Mouse (Mus musculus) kidney, postnatal 4 days (tissue): ENCODE results near the gene Nfkbid.
A peak's percentile ranks its signal among the peaks of the same experiment; 100 is the strongest.

Experiments used
- DNase-seq, 2 experiments: peaks; one replicate each; pipeline ENCODE4 v3.0.0; 2021; ENCODE audit warnings: mixed read lengths in 2 of 2

The Nfkbid gene

GRCm38 (mm10) chr7:30421175-30421889 is at the start of gene Nfkbid:
Gene Nfkbid (plus strand): TSS chr7:30421732.
- peak; percentile 69 to 77 for DNase-seq

GRCm38 (mm10) chr7:30373501-30373962 is 48.0 kb upstream of the Nfkbid start:
- peak; percentile 90 to 95 for DNase-seq

GRCm38 (mm10) chr7:30380061-30380460 is 41.5 kb upstream of the Nfkbid start:
- no peak for DNase-seq

- DNase-seq, result no peak
Measured at GRCm38 (mm10) chr7:30384106-30384505, 37.4 kb upstream of the Nfkbid start.

- DNase-seq, result peak; percentile 20 to 40
Measured at GRCm38 (mm10) chr7:30392746-30393520, 28.6 kb upstream of the Nfkbid start.

- DNase-seq, result no peak
Measured at GRCm38 (mm10) chr7:30393631-30394030, 27.9 kb upstream of the Nfkbid start.

GRCm38 (mm10) chr7:30394379-30394778 is 27.2 kb upstream of the Nfkbid start:
- peak; percentile 35 to 52 for DNase-seq

- DNase-seq, result no peak
Measured at GRCm38 (mm10) chr7:30394871-30395270, 26.7 kb upstream of the Nfkbid start.

- peak; percentile 14 to 38 for DNase-seq
Measured at GRCm38 (mm10) chr7:30399671-30400070, 21.9 kb upstream of the Nfkbid start.

- DNase-seq, result no peak
Measured at GRCm38 (mm10) chr7:30402343-30402742, 19.2 kb upstream of the Nfkbid start.

- DNase-seq, result no peak
Measured at GRCm38 (mm10) chr7:30408639-30409038, 12.9 kb upstream of the Nfkbid start.

- no peak for DNase-seq
Measured at GRCm38 (mm10) chr7:30409789-30410188, 11.7 kb upstream of the Nfkbid start.

- no peak for DNase-seq
Measured at GRCm38 (mm10) chr7:30411023-30411422, 10.5 kb upstream of the Nfkbid start.

GRCm38 (mm10) chr7:30412735-30413147 is 8.8 kb upstream of the Nfkbid start:
- no peak for DNase-seq

GRCm38 (mm10) chr7:30413596-30413995 is 7.9 kb upstream of the Nfkbid start, which contains the start of gene Tyrobp:
Gene Tyrobp (plus strand): TSS chr7:30413760.
- DNase-seq, result no peak

- DNase-seq, result no peak
Measured at GRCm38 (mm10) chr7:30417856-30418255, 3.7 kb upstream of the Nfkbid start.

- no peak for DNase-seq
Measured at GRCm38 (mm10) chr7:30419561-30420499, 1.7 kb upstream of the Nfkbid start, which contains the start of gene Hcst. Gene Hcst (minus strand): TSS chr7:30419854.

GRCm38 (mm10) chr7:30420673-30421072 is 859 bp upstream of the Nfkbid start:
- DNase-seq, result no peak

- DNase-seq, result peak; percentile 91 to 94
Measured at GRCm38 (mm10) chr7:30421890-30422435, 431 bp downstream of the Nfkbid start.

- no peak for DNase-seq
Measured at GRCm38 (mm10) chr7:30422560-30422959, 1.0 kb downstream of the Nfkbid start.

- DNase-seq, result peak; percentile 31 to 46
Measured at GRCm38 (mm10) chr7:30423071-30423641, 1.6 kb downstream of the Nfkbid start.

GRCm38 (mm10) chr7:30429327-30429726 is 7.8 kb downstream of the Nfkbid start:
- DNase-seq, result no peak
